Mouse (Mus musculus) left cerebral cortex, postnatal 4 days (tissue): ENCODE results near the gene 1600014C10Rik. TPM values are rescaled to one million over a fixed set of nuclear protein-coding genes. Genes with fewer than 3 reads are reported as not detected.

Experiments used
- DNase-seq: peaks from one replicate; pipeline ENCODE4 v3.0.0-alpha.2; 2022
- intact Hi-C: fragments of 180-260 bp; cut with DNase I; formaldehyde crosslinking; loops from one replicate; pipeline ENCODE4 v1.15.1; 2025
- total RNA-seq, 2 experiments: library from RNA; stranded (reverse); gene quantifications; 2 replicates each; pipeline ENCODE4 v1.2.3; 2021

Gene 1600014C10Rik
- total RNA-seq, 2 experiments from 2014 or later: 15.5 to 16.5 TPM

DNA sequence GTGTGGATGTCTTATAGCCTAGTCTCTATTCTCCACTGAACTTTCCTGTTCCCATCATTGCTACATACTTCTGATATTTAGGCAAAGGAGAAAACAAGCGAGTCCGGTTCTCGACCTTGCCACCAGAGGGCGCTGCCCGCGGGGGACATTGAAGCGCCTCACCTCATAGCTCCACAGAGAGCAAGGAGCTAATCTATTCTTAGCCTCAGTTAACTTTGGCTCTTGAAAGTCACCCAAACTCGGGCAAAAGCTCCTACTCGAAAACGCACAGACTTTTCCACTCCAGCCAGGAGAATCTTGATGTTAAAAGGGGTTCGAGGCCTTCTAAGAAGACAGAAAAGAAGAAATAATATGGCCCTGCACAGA, 438 bp upstream of the 1600014C10Rik start:
- peak; percentile 84 for DNase-seq
- intact Hi-C loops: no loop called here

DNA sequence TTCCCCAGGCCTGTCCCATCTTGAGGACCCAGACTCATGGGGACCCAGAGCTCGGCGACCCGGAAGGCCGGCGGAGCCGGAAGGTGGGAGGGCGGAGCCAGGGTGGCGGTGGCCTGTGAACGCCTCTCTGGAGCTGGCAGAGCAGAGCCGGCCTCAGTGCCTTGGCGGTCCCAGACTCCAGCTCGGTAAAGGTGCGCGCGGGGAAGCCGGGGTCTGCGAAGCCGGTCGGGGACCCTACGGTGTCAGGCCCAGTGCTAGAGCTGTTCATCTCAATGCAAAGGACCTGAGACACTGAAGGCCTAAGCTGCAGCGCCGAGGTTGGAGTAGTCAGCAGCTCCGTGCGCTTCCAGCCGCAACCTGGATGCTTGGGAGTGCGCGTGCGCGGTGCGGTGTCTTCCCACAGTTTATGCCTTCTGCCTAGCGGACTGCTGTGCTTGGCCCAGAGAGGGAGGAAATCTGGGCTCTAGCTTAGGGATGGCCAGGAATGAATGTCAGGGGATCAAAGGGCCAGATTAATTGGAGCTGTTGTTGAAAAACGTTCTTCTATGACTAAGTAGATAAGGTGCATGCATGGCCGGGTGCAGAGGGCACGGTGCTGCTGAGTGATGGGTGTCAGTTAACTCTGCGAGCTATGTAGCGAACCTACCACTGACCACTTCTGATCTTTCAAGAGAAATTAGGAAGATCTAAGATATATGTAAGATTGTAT, 846 bp downstream of the 1600014C10Rik start:
- DNase-seq: peak; percentile 87
- intact Hi-C loops: no loop called here

DNA sequence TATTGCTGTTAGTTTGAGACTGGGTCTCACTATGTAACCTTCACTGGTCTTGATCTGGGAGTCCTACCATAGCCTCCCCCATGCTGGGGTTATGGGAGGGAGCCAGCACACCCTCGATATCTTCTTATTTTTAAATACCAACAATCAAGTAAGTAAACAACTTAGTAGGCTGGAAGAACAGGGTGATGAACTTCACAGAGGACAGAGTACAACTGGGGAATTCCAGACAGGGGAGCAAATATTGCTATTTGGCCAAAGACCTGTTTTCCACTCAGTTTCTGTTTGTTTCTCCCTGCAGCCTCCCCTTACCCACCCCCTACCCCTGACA, 1.4 kb downstream of the 1600014C10Rik start:
- no peak for DNase-seq
- intact Hi-C loops: no loop called here

DNA sequence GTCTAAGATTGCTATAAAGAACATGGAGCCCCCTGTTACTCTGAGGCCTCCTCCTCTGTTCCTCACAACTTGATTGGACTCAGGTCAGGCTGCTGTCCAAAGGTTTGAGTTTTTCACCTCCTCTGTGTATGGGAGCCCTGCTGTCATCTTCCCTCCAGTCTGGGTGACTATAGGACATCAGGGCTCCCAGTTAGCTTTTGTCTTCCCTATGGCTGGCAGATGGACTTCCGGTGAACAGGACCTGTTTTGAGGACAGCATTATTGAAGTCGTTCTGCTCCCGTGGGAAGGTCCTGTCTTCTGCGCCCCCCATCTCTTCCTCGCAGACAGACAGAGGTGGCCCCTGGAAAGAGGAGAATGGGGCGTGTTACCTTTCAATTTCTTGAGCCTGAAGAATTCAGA, 1.8 kb downstream of the 1600014C10Rik start:
- intact Hi-C loops: no loop called here

DNA sequence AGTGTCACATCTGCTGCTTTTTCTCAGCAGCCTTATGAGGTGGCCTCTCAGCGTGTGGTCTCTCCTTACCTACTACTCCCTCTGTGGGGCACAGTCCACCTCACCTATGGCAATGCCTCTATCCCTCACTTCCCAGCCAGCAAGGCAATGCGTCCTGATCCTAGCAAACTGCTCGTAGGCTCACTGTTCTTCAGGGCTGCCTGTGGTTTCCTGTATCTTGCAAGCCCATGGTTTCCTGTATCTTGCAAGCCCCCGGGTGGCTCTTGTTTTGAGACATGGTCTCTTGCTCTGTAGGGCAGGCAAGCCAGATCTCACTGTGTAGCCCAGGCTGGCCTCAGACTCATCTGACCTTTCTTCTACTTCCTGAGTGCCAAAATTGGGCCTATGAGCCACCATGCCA, 3.8 kb downstream of the 1600014C10Rik start:
- no peak for DNase-seq
- intact Hi-C loops: no loop called here

More for the DNA sequence above, 1.8 kb downstream of the 1600014C10Rik start:
- DNase-seq: no peak

DNA sequence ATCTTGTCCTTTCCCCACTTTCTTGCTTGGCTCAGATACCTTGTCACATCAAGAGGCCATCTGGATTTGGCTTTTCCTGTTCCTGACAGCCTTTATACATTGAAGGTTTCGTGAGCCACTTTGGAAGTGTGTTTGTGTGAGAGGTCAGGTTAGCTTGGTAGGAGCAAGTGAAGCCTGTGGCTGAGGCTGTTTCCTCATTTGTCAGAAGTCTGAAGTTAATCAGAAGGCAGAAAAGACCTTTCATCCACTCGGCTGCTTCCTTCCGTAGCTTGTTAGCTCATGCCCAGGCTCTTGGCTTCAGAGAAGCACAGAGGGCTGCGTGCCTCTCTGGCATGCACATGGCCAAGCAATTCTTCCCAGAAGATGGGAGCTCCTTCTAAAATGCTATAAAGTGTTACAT, 4.8 kb downstream of the 1600014C10Rik start:
- intact Hi-C loops: no loop called here
- DNase-seq: no peak

DNA sequence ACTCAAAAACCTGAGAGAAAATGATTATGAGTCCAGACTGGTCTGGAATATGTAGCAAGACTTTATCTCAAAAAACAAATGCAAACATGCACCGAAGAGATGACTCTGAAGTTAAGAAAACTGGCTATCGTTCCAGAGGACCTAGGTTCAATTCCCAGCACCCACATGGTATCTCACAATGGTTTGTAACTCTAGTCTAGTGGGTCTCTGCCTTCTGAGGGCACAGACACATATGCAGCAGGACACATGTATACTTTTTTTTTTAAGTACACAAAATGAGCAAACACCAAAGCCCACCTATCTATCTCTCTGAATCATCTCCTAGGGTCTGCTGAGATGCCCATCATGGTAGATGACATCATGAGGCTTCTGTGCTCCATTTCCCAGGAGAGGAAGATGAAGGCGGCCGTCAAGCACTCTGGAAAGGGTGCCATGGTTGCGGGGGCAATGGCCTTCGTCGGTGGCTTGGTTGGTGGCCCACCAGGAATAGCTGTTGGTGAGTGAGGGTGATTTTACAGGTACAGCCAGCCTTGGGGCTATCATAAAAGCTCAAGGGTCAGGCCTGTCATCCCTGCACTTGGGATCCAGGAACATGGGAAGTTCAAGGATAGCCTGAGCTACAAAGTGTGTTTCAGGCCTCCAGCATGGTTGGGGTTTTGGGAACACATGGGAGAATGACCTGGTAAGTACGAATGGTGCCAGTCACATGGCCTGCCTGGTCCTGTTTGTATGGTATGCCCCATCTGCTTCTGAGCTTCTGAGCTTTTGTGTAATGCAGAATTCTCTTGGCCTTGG, 5.5 kb downstream of the 1600014C10Rik start:
- intact Hi-C loops: no loop called here
- no peak for DNase-seq

DNA sequence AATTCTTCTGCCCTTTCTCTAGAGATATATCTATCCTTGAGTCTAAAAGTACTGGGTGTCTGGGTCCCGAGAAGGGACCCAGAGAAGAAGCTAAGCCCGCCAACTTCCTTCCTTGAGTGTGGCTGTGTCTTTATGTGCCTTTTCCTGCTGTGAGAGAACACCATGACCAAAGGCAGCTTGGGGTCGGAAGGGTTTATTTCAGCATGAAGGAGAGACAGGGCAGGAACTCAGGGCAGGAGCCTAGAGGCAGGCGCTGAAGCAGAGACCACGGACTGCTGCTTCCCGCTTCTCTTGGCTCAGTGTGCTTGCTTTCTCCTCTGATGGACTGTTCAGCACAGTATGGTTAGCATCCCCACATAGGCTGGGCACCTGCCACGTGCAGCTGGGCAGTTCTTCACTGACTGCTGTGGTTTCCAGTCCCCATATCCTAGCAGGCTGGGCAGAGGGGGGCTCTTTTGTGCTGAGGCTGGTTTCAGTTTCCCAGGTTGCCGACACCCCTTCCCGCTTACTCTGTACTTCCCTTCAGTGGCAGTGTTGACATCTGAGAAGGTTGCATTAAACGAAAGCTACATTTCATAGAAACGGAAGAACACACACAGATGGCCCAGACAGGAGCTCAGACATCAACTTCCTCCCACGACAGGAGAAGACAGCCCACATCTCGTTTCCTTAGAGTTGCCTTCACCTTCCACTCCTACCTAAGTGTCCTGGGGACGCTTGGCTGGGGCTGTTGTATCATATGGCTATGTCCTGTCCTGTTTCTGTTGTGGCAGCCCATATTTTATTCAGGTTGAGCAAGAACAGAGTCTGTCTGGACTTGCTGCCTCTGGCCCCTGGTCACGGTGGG, 6.3 kb downstream of the 1600014C10Rik start:
- intact Hi-C loops: no loop called here
- no peak for DNase-seq

DNA sequence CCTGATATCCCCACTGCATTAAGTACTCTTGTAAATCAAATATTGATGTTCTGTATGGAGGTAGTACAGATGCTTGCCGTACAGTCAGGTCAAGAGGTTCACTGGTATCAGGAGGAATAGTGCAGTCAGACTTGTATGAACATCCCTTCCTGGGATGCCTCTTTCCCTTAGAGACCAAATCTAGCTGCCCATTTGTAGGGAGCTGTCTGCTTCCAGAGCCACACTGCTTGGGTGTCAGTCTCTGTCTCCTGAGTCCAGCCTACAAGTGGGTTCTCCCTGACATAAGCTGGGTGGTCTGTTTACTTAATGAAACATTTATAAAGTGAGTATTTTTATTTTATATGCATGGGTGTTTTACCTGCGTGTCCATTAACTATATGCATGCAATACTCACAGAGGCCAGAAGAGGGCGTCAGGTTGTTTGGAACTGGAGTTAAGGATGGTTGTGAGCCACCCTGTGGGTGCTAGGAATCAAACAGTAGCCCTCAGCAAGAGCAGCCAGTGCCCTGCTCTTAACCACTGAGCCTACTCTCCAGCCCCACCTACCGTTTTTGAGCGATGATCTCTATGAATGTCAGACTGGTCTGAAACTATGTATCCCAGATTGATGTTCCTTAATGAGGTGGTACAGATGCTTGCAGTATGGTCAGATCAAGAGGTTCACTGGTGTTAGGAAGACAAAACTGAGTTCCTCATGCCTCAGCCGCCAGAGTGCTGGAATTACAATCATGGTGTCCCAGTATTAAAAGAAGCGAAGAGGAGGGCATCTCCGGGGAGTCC, 7.2 kb downstream of the 1600014C10Rik start:
- intact Hi-C loops: no loop called here
- DNase-seq: no peak

DNA sequence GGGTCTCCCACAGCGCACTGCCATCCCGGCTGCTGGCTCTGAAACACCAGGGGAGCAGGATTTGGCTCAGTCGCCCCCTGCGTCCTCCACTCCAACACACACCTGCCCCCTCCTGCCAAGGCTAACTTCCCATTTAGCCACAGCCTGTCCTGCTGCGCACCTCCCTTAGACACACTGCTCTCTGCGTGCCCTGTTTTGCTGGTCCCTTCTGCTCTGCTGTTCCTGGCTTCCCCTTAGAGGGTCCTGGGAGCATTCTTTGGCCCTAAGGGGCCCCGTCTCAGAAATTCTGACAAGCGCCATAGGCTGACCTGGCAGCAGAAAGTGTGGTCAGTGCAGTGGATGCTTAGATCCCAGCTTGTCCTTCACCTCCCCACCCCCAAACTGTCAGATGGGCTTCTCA, 8.1 kb downstream of the 1600014C10Rik start:
- no peak for DNase-seq
- intact Hi-C loops: no loop called here

DNA sequence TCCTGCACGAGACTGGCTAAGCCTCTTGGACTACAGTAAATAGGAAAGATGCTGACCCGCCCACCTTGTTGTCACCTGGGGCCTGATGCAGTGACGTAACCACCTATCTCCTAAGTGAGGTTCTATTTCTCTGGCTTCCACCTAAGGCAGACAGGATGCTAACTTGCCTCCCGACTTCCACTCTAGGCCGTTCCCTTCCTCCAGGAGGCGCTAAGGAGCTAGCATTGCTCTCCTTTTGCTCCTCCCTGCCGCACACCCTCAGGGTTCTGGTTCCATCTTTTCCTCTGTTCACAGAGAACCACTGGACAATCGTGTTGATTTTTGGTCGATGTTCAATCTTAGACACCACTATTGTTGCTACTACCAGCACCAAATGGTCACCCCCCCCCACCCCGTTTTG, 8.6 kb downstream of the 1600014C10Rik start:
- intact Hi-C loops: no loop called here
- no peak for DNase-seq

DNA sequence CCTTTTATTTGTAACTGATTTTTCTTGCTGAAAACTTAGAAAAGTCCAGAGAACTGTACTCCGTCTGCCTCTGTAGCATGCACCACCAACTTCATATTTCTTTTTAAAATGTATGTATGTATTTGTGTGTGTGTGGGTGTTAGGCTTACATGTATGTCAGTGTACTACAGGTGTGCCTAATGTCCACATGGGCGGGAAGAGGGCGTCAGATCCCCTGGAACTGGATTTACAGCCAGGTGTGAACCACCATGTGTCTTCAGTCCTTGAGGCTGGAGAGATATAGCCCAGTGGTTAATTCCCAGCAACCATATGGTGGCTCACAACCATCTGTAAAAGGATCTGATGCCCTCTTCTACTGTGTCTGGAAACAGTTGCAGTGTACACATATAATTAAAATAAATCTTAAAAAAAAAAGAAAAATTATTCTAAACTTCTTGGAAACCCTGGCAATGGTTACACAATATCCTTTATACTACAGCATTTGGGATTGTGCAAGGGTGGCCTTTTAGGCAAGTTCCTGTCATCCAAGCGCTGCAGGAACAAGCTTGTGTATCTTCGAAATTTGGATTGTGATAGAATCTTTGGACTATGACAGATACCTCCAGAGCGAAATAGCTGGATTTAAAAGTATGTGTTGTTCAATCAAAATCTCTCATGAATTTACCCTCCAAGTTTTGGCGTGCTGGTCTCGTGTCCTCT, 17.0 kb downstream of the 1600014C10Rik start:
- intact Hi-C loops: no loop called here
- no peak for DNase-seq

DNA sequence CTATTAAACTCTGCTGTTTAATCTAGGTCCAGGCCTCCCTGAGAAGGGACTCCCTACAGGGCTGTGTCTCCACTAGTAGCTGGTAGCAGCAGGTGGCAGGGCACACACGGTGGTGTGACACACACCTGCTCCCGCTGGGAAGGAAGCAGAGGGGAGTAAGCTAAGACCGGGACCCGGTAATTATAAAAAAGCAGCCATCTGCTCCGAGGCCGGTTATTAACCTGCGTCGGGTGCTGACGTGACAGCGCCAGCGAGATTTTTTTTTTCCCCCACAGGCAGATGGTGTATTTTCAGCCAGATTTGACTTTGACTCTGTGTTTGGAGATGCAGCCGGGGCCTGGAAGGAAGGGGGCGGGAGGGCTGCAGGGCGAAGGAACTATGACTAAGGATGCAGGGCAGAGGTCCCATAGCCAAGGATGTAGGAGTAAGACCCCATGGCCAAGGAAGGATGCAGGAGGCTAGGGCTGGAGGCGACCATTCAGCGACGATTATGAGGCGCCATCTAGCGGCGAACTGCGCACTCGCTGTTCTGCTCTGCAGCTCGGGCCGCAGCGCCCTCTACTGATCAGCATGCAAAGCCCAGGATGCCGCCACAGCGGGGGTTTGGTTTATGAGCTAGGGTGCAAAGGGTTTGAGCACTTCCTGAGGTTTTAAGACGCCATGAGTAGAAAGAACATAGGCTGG, 17.7 kb downstream of the 1600014C10Rik start:
- DNase-seq: peak; percentile 91
- intact Hi-C loops: no loop called here

DNA sequence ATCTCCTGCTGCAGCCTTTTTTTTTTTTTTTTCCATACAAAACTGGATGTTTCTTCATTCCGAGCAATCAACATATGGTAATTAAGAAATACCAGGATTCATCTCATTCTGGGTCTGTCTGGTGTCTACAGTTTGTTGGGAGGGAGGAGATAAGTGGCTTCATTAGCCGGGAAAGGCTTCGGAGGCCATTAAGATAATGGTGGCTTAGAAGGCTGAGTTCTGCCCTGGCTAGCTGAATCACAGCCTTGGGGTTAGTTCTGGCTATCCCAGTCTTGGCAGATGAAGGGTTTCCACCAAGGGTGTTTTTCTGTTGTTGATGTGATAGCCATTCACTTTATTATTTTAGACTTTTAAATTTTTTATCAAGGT, 18.3 kb downstream of the 1600014C10Rik start:
- no peak for DNase-seq
- intact Hi-C loops: no loop called here

DNA sequence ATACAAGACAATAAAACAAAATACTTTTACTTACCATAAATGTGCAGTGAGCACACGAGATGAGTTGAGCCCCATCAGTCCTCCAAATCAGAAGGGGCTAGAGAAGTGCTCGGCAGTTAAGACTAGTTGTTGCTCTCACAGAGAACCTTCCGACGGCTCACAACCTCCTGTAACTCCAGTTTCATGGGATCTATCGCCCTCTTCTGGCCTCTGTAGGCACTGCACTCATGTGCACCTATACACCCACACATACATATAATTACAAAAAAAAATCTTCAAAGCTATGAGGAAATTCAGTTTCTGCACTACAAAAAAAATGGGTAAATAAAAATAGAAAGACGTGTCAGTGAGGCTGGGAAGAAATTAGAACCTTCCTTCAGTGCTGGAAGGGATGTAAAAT, 21.3 kb downstream of the 1600014C10Rik start:
- intact Hi-C loops: no loop called here
- no peak for DNase-seq

DNA sequence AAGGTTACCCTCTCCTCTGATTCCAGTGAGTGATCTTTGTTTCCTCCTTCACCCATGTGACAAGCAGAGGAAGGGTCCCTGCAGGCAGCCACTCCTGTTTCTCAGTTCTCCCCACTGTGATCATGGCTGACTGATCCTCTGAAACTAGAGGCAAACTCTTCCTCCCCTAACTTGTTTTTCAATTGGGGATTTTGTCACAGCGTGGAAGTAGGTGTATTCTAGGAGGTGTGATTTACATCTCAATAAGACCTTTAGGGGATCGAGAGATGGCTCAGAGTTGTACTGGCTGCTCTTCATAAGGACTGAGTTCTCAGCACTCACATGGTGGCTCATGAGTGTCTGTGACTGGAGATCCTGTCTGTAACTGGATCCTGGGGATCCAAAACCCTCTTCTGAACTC, 22.8 kb downstream of the 1600014C10Rik start:
- DNase-seq: no peak
- intact Hi-C loops: no loop called here

DNA sequence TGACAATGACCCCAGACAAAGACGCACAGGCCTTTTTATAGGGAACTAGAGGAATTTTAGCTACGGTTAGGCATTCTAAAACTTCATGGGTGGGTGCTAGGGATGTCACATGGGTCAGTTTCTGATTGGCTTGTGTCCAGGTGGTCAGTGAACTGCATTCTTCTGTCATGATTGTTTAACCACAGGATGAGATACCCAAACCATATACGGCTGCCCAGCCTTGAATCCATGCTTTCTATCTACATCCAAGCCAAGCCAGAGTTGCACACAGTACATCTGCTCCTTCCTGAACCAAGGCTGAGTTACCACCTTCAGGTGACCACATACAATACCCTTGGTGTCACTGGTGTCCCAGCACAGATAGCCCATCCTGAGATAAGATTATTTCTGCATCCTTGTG, 23.5 kb downstream of the 1600014C10Rik start:
- intact Hi-C loops: no loop called here
- DNase-seq: no peak

DNA sequence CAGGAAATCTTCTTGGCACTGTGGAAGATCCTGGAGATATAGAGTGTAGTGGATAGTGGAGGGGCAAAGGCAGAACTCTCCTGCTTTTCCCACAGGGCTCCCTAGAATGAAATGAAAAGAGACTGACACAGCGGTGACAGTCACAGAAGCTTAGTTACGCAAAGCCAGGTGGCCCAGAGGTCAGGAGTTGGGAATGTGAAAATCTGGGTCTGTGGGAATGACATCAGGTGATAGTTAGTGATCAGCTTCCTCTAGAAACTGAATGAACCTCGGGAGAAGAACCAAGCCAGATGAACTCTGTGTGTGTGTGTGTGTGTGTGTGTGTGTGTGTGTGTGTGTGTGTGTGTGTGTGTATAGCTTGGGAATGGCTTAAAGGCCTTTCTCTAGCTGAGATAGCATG, 26.0 kb downstream of the 1600014C10Rik start:
- DNase-seq: no peak
- intact Hi-C loops: no loop called here

DNA sequence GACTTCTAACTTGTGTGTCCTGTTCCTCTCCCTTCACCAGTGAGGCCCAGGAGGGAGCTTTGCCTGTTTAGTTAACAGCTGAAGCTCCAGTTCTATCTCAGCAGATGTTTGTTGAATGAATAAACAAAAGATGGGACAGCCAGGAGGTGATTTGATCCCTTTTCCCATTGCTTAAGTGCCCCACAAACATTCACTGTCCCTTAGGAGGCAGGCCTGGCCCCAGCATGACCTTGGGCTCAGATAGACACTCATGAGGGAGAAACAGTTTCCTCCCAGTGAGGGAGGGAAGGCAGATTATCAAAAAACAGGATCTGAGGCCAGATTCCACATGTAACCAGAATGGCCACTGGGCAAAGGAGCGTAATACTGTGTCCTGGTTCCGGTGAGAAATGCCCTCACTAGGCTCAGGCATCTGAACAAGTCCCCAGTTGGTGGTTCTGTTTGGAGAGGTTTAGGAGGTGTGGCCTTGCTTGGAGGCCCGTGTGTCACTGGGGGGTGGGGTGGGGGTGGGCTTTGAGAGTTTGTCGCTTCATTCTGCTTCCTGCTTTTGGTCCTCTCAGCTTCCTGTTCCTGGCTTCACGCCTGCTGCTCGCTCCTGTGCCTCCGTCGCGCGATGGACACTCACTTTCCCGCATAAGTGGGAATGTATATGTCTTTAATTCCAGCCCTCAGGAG, 26.6 kb downstream of the 1600014C10Rik start:
- intact Hi-C loops: no loop called here
- no peak for DNase-seq
